Mouse (Mus musculus) adrenal gland, postnatal 25 days (tissue): ENCODE data around the gene Rars. TPM values are rescaled to one million over a fixed set of nuclear protein-coding genes. Genes with fewer than 3 reads are reported as not detected.

Source experiments
- DNase-seq: peaks from one replicate; pipeline ENCODE4 v3.0.0; 2021; ENCODE audit warnings: mixed read lengths
- microRNA-seq, 2 experiments: library from miRNA; unstranded; fragments of <30 nt; microRNA quantifications; one replicate each; pipeline ENCODE4 v1.2.0; 2021
- total RNA-seq: library from RNA; stranded (reverse); gene quantifications from 2 replicates; pipeline ENCODE4 v1.2.3, GENCODE M21; 2021

Rars gene
- total RNA-seq, 1 experiment from 2014 or later: 66.6 TPM

DNA sequence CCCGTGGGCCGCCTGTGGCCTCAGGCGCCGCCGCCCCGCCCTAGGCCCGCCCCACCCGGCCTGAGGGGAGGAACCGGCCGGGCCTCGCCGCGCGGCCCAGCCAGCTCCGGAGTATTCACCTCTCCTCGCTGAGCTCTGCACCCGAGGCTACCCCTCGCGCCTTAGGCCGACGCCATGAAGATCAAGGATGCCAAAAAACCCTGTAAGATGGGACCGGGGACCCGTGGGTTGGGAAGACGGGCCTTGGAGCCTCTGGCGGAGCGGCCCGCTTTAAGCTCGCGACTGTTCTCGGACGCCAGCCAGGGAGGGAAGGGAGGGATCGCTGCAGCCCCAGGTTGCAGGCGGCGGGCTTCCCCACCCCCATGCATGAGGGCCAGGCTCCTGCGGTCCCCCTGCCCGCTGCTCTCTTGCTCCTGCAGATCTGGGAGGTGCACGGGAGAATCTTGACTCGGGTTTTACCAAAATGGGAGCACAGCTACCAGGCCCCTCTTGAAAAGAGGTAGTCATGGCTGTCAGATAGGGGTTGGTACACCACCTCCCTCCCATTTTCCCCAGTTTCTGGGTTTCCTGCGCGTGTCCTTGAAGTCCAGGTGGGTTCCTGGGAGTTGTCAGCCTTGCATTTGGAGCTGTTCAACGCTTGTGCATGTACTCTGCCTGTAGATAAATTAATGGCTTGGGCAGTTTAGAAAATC lies 64.4 kb downstream of the Rars start:
- peak; percentile 82 for DNase-seq

DNA sequence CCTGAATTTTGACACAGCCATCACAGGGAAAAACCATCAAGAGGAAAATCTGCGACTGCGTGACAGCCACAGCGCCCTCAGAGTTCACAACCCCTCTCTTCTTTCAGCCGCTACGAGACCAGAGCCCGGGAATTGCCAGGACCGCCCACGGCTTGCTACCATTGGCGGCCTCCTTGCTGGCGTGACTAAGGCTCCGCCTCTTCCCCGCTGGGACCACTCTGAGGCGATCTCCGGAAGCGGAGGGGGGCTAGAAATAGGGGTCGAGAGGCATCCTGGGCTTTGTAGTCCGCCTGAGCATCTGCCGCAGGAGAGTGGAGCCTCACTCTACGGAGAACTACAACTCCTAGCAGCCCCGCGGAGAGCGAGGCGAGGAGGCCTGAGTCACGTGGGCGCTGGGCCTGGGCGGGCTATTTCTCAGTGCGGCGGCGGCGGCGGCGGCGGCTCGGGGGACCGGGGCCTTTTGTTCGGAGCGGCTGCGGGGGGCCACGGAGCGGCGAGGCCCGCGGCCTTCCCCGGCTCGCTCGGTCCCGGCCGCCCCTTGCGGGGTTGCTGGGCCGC lies 65.0 kb downstream of the Rars start, which contains the start of gene Pank3:
TSS of gene Pank3 (plus strand) at position 297 of the 558 bp plus-strand sequence.
- DNase-seq: peak; percentile 93

DNA sequence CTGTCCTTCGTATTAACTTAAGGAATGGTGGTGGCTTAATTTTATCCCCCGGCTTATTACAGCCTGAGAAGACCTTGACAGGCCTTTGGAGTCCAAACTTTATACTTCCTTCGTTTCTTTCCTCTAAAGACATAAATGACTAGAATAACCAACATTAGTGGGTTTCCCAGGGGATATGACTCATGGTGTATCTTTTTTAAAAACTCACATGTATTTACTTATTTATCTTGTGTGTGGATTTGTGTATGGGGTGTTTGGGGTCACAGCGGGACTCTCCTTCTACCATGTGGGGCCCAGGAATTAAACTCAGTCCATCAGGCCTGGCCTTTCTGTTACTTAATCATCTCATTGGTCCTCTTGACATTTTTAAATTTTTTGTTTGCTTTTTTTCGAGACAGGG lies 67.5 kb downstream of the Rars start:
- DNase-seq: no peak

DNA sequence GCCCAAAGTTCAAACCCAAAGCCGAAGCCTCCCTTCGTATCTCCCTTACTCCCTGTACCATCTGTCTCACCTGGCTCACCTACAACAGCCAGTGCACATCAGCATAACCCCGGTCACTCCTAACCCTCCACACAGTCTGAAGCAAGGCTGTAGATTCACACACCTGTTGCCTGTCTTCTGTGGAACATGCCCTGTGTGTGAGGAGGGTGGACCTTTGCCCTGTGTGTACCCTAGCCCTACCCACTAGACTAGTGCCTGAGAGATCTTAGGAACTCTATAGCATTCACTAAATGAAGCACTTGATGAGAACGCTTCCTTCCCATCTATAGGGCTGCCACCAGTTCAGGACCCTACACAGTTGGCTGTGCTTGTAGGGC lies 73.7 kb downstream of the Rars start:
- no peak for DNase-seq

GRCm38 (mm10) chr11:35760001-35760626 lies 74.2 kb downstream of the Rars start:
- DNase-seq: no peak

Small RNAs within 50 kb of the gene (microRNA-seq; reads per million reads assigned to microRNA genes)
- 5.5 to 6.4 reads per million in 2 experiments for gene Mir103-1

Other genes starting within 250 kb of the Rars start
- 75.7 and 81.2 TPM in 2 replicates for gene Pank3, start 65.0 kb downstream of the Rars start, total RNA-seq
- 0.21 TPM in 1 of 2 replicates, not detected in the other for gene Fbll1, start 35.6 kb downstream of the Rars start, total RNA-seq
- 80.2 and 103 TPM in 2 replicates for gene Wwc1, start 146.0 kb upstream of the Rars start, total RNA-seq